Mouse (Mus musculus): Measurements from ENCODE around the gene Cwc25.

DNA sequence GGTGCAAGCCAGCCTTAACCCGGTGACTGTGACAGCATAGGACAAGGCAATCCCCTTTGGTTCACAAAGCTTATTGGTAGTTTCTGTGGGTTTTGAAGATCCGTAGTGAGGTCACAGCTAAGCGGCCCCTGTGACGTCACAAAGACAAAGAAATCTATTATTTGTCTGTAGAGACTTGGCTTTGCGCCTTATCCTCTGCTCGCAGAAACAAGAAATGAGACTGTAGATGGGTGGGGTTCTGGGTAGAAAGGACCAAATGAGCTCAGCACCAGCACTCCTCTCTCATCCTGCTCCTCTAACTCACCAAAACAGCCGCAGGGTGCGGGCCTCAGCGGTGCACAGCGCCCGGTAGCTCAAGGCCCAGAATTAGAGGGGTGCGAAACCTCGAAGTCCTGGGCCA lies 8.8 kb upstream of the Cwc25 start:
- TF ChIP-seq POLR2A (IDR thresholded peaks at IDR 0.05; ENCODE audit: borderline replicate concordance, extremely low read depth, insufficient read depth, insufficient read length, poor library complexity, severe bottlenecking) (no peak), CTCF (IDR thresholded peaks at IDR 0.05; ENCODE audit: borderline replicate concordance, extremely low read depth, insufficient read depth, insufficient read length) (no peak)

Measured in brain, embryonic 14.5 days (tissue).